Mouse (Mus musculus): Measurements from ENCODE around the gene Scgb1b11. TPM values are rescaled to one million over a fixed set of nuclear protein-coding genes. Genes with fewer than 3 reads are reported as not detected.
"Not testable (repeated sequence)": the region's sequence is repeated elsewhere in the genome, so short reads cannot be mapped to it uniquely, and the experiment has no call there.

The Scgb1b11 gene
- polyA plus RNA-seq (2017; shearing (Covaris generic)) = not detected

GRCm38 (mm10) chr7:32222540-32222939, at the start of gene Scgb1b11:
Gene Scgb1b11 (plus strand): TSS chr7:32222840.
- ATAC-seq = not testable (repeated sequence)

GRCm38 (mm10) chr7:32211045-32211444, 11.6 kb upstream of the Scgb1b11 start, which contains the start of gene Scgb2b11:
Gene Scgb2b11 (minus strand): TSS chr7:32211145.
- ATAC-seq = not testable (repeated sequence)

Other genes starting within 250 kb of the Scgb1b11 start
- gene Scgb1b10, start 122.0 kb upstream of the Scgb1b11 start, polyA plus RNA-seq (2017; shearing (Covaris generic)) = not detected
- gene Scgb2b11, start 11.7 kb upstream of the Scgb1b11 start, polyA plus RNA-seq (2017; shearing (Covaris generic)) = not detected
- not detected for gene Scgb2b12, start 104.4 kb downstream of the Scgb1b11 start, polyA plus RNA-seq (2017; shearing (Covaris generic))
- not detected for gene Scgb1b12, start 111.3 kb downstream of the Scgb1b11 start, polyA plus RNA-seq (2017; shearing (Covaris generic))
- not detected for gene Scgb1b29, start 218.7 kb downstream of the Scgb1b11 start, polyA plus RNA-seq (2017; shearing (Covaris generic))

All from CD4-positive, CD25-positive, alpha-beta regulatory T cell, adult 4 months (primary cell).